10 mouse cellular contexts compared by ENCODE assay signal in genomic region chr2:34784085-34784484, GRCm38 (mm10). TPM values are rescaled to one million over a fixed set of nuclear protein-coding genes. Genes with fewer than 3 reads are reported as not detected.
A peak's percentile ranks its signal among the peaks of the same experiment; 100 is the strongest.
DNase-seq lines count a peak whose midpoint lies in the region; ATAC-seq and TF ChIP-seq lines count a peak whose summit lies in the region.
"Had no signal": no experiment of that assay in that cellular context is flagged by ENCODE, and none has a peak within 500 bp of the region (broad histone marks: within the 10 kb centered on the region; RNA-seq: fewer than 3 reads in every experiment).

No protein-coding gene starts in this region.

- no peaks in the 10 kb centered on the region for H3K9me3 ChIP-seq in forebrain, postnatal 0 days (ENCODE audit: low read length)
- no peaks in the 10 kb centered on the region for H3K9me3 ChIP-seq in forebrain, embryonic 15.5 days
- no peaks in the 10 kb centered on the region for H3K9me3 ChIP-seq in liver, embryonic 11.5 days (ENCODE audit: control insufficient read depth, low read length)

- no peak overlapping the region for H3K27ac ChIP-seq in forebrain, postnatal 0 days (ENCODE audit: low read depth, low read length)
- no peak overlapping the region for H3K27ac ChIP-seq in forebrain, embryonic 15.5 days (replicated peaks)
- peak overlapping the region; percentile 90 for H3K27ac ChIP-seq in liver, embryonic 11.5 days (ENCODE audit: low read depth, low read length)

- no peak for ATAC-seq in forebrain, postnatal 0 days
- no peak for ATAC-seq in forebrain, embryonic 15.5 days (replicated peaks)
- peak; percentile 52 for ATAC-seq in activated CD4-positive, CD25-positive, alpha-beta regulatory T cell, adult 4 months
- no peak for ATAC-seq in liver, embryonic 11.5 days (replicated peaks; ENCODE audit: low FRiP score)

- TF ChIP-seq CTCF in forebrain, postnatal 0 days (IDR thresholded peaks at IDR 0.05; ENCODE audit: low read depth): peak; percentile 76

- no peak overlapping the region for H3K4me3 ChIP-seq in forebrain, postnatal 0 days (ENCODE audit: low read depth, low read length)
- no peak overlapping the region for H3K4me3 ChIP-seq in forebrain, embryonic 15.5 days
- no peak overlapping the region for H3K4me3 ChIP-seq in liver, embryonic 11.5 days (ENCODE audit: low read depth, low read length)

- peaks cover 49% of the 10 kb centered on the region for H3K36me3 ChIP-seq in forebrain, postnatal 0 days (ENCODE audit: insufficient read depth)
- H3K36me3 ChIP-seq in forebrain, embryonic 15.5 days: peaks cover 48% of the 10 kb centered on the region
- peaks cover 33% of the 10 kb centered on the region for H3K36me3 ChIP-seq in liver, embryonic 11.5 days (ENCODE audit: control insufficient read depth, insufficient read depth, low read length)

- no peak overlapping the region for H3K9ac ChIP-seq in forebrain, postnatal 0 days
- no peak overlapping the region for H3K9ac ChIP-seq in forebrain, embryonic 15.5 days (replicated peaks)
- H3K9ac ChIP-seq in liver, embryonic 11.5 days (ENCODE audit: low read depth, low read length): no peak overlapping the region

- 72% methylated on average over 2 of the region's 2 CpGs for WGBS in forebrain, postnatal 0 days
- 78% methylated on average over 2 of the region's 2 CpGs for WGBS in forebrain, embryonic 15.5 days
- WGBS in liver, embryonic 11.5 days: 70% methylated on average over 2 of the region's 2 CpGs

- H3K4me1 ChIP-seq in forebrain, postnatal 0 days (ENCODE audit: insufficient read depth): no peaks in the 10 kb centered on the region
- no peaks in the 10 kb centered on the region for H3K4me1 ChIP-seq in forebrain, embryonic 15.5 days
- H3K4me1 ChIP-seq in liver, embryonic 11.5 days (replicated peaks; ENCODE audit: control insufficient read depth, insufficient read depth, low read length): peaks cover 8% of the 10 kb centered on the region

- no peaks in the 10 kb centered on the region for H3K27me3 ChIP-seq in forebrain, postnatal 0 days (ENCODE audit: insufficient read depth, low read length)
- no peaks in the 10 kb centered on the region for H3K27me3 ChIP-seq in forebrain, embryonic 15.5 days
- no peaks in the 10 kb centered on the region for H3K27me3 ChIP-seq in liver, embryonic 11.5 days (replicated peaks; ENCODE audit: control insufficient read depth, insufficient read depth, low read length)

- DNase-seq in forebrain, postnatal 0 days: peak; percentile 30
- peak; percentile 59 for DNase-seq in A20 (ENCODE audit: low read depth, low spot score)
- DNase-seq in heart, adult 18-20 months: peak; percentile 37 to 72
- no peak for DNase-seq in liver, embryonic 11.5 days (ENCODE audit: low spot score)
- DNase-seq in retina, postnatal 7 days (ENCODE audit: low read depth, low spot score): peak; percentile 33
- no peak for DNase-seq in ovary, postnatal 36 days (ENCODE audit: low spot score)

- no peak overlapping the region for H3K4me2 ChIP-seq in forebrain, postnatal 0 days (ENCODE audit: low read depth)
- H3K4me2 ChIP-seq in forebrain, embryonic 15.5 days (replicated peaks): no peak overlapping the region
- H3K4me2 ChIP-seq in liver, embryonic 11.5 days: no peak overlapping the region

RNA-seq across cellular contexts. Expression of gene Hspa5, which starts 12.3 kb away (rescaled TPM):
- total RNA-seq in forebrain, postnatal 0 days (2014; rRNA removed): 243 and 295 TPM in 2 replicates
- 292 and 294 TPM in 2 replicates for polyA plus RNA-seq in forebrain, postnatal 0 days (2015; fragmentation: Nextera tagmentation; extraction: Ambion mirVana)
- polyA plus RNA-seq in forebrain, embryonic 15.5 days (2015; fragmentation: Nextera tagmentation; extraction: Ambion mirVana): 384 and 395 TPM in 2 replicates
- 100 to 1,000 TPM; 510 to 612 TPM for polyA plus RNA-seq in activated CD4-positive, CD25-positive, alpha-beta regulatory T cell, adult 4 months (2017; shearing (Covaris generic))
- 100 to 1,000 TPM; 563 to 758 TPM for total RNA-seq in heart, adult 18-20 months (2021)
- polyA plus RNA-seq in liver, embryonic 11.5 days (2014; fragmentation: Nextera tagmentation; extraction: Ambion mirVana): 964 and 1,028 TPM in 2 replicates

RNA-seq across cellular contexts. Expression of gene Rabepk, which starts 15.6 kb away (rescaled TPM):
- total RNA-seq in forebrain, postnatal 0 days (2014; rRNA removed): 15.6 and 19.4 TPM in 2 replicates
- polyA plus RNA-seq in forebrain, postnatal 0 days (2015; fragmentation: Nextera tagmentation; extraction: Ambion mirVana): 26.1 and 27.3 TPM in 2 replicates
- 25.5 and 30.8 TPM in 2 replicates for polyA plus RNA-seq in forebrain, embryonic 15.5 days (2015; fragmentation: Nextera tagmentation; extraction: Ambion mirVana)
- polyA plus RNA-seq in activated CD4-positive, CD25-positive, alpha-beta regulatory T cell, adult 4 months (2017; shearing (Covaris generic)): 10 to 100 TPM; 48.7 to 64.7 TPM
- 10 to 100 TPM; 13.5 to 15.5 TPM for total RNA-seq in heart, adult 18-20 months (2021)
- 43.5 and 56.5 TPM in 2 replicates for polyA plus RNA-seq in liver, embryonic 11.5 days (2014; fragmentation: Nextera tagmentation; extraction: Ambion mirVana)

RNA-seq across cellular contexts. Expression of gene Gapvd1, which starts 29.1 kb away (rescaled TPM):
- total RNA-seq in forebrain, postnatal 0 days (2014; rRNA removed): 106 and 108 TPM in 2 replicates
- 59.4 and 94.1 TPM in 2 replicates for polyA plus RNA-seq in forebrain, postnatal 0 days (2015; fragmentation: Nextera tagmentation; extraction: Ambion mirVana)
- polyA plus RNA-seq in forebrain, embryonic 15.5 days (2015; fragmentation: Nextera tagmentation; extraction: Ambion mirVana): 122 and 134 TPM in 2 replicates
- polyA plus RNA-seq in activated CD4-positive, CD25-positive, alpha-beta regulatory T cell, adult 4 months (2017; shearing (Covaris generic)): 10 to 100 TPM; 49.3 to 50.9 TPM
- total RNA-seq in heart, adult 18-20 months (2021): 10 to 100 TPM; 39.7 to 40.2 TPM
- 80.3 and 88.3 TPM in 2 replicates for polyA plus RNA-seq in liver, embryonic 11.5 days (2014; fragmentation: Nextera tagmentation; extraction: Ambion mirVana)

RNA-seq across cellular contexts. Expression of gene Fbxw2, which starts 42.0 kb away (rescaled TPM):
- 130 and 140 TPM in 2 replicates for total RNA-seq in forebrain, postnatal 0 days (2014; rRNA removed)
- polyA plus RNA-seq in forebrain, postnatal 0 days (2015; fragmentation: Nextera tagmentation; extraction: Ambion mirVana): 111 and 120 TPM in 2 replicates
- 111 and 113 TPM in 2 replicates for polyA plus RNA-seq in forebrain, embryonic 15.5 days (2015; fragmentation: Nextera tagmentation; extraction: Ambion mirVana)
- 10 to 100 TPM; 69.1 to 87.0 TPM for polyA plus RNA-seq in activated CD4-positive, CD25-positive, alpha-beta regulatory T cell, adult 4 months (2017; shearing (Covaris generic))
- 10 to 100 TPM; 46.9 to 49.2 TPM for total RNA-seq in heart, adult 18-20 months (2021)
- 78.7 and 81.2 TPM in 2 replicates for polyA plus RNA-seq in liver, embryonic 11.5 days (2014; fragmentation: Nextera tagmentation; extraction: Ambion mirVana)

RNA-seq across cellular contexts. Expression of gene Gm34653, which starts 48.7 kb away (rescaled TPM):
- 0.08 and 0.24 TPM in 2 replicates for total RNA-seq in forebrain, postnatal 0 days (2014; rRNA removed)
- 0.15 TPM in 1 of 2 replicates, not detected in the other for polyA plus RNA-seq in forebrain, postnatal 0 days (2015; fragmentation: Nextera tagmentation; extraction: Ambion mirVana)
- polyA plus RNA-seq in forebrain, embryonic 15.5 days (2015; fragmentation: Nextera tagmentation; extraction: Ambion mirVana): not detected in 2 replicates
- not detected for polyA plus RNA-seq in activated CD4-positive, CD25-positive, alpha-beta regulatory T cell, adult 4 months (2017; shearing (Covaris generic))
- not detected for total RNA-seq in heart, adult 18-20 months (2021)
- not detected in 2 replicates for polyA plus RNA-seq in liver, embryonic 11.5 days (2014; fragmentation: Nextera tagmentation; extraction: Ambion mirVana)
- total RNA-seq: left cerebral cortex, postnatal 25 days had no signal
- polyA plus RNA-seq: stomach, embryonic 16.5 days had no signal

Comparison
In these comparisons a context has a peak if more than half of its experiments do, and no peak if none do; other contexts are left out.
1. DNase-seq: peak in forebrain, postnatal 0 days (single experiment), A20 (single experiment), heart, adult 18-20 months (2 of 2) and retina, postnatal 7 days (single experiment); none in liver, embryonic 11.5 days (single experiment) and ovary, postnatal 36 days (single experiment).